Mouse (Mus musculus): ENCODE measurements around the gene Col13a1. TPM values are rescaled to one million over a fixed set of nuclear protein-coding genes. Genes with fewer than 3 reads are reported as not detected.

Gene Col13a1
- total and polyA plus RNA-seq, 2 experiments = 0.73 to 3.1 TPM

- DNase-seq (ENCODE audit: extremely low read depth, low read depth, low spot score) = no peak
- TF ChIP-seq CTCF (IDR thresholded peaks at IDR 0.05; ENCODE audit: low read depth, low read length) (no peak), POLR2A (IDR thresholded peaks at IDR 0.05; ENCODE audit: extremely low read depth, insufficient read depth, low read length) (no peak)
- no peaks in the 10 kb centered on the region for H3K4me1 ChIP-seq (ENCODE audit: control insufficient read depth, insufficient read depth, low read length)
- no peaks in the 10 kb centered on the region for H3K36me3 ChIP-seq (ENCODE audit: control insufficient read depth, insufficient read depth, low read length)
- no peak overlapping the region for H3K4me3 ChIP-seq (ENCODE audit: insufficient read depth, low read depth, low read length)
- H3K9ac ChIP-seq (ENCODE audit: low read depth, low read length) = no peak overlapping the region
- no peak overlapping the region for H3K27ac ChIP-seq (replicated peaks; ENCODE audit: insufficient read depth, low read depth, low read length)
- 92% methylated on average over 10 of the region's 10 CpGs for WGBS
- H3K27me3 ChIP-seq (ENCODE audit: control insufficient read depth, insufficient read depth, low read length) = no peaks in the 10 kb centered on the region
- H3K79me2 ChIP-seq (ENCODE audit: control insufficient read depth, insufficient read depth, low read length) = no peaks in the 10 kb centered on the region
These were observed 88.6 kb downstream of the Col13a1 start for GRCm38 (mm10) chr10:61890294-61890693.

DNA sequence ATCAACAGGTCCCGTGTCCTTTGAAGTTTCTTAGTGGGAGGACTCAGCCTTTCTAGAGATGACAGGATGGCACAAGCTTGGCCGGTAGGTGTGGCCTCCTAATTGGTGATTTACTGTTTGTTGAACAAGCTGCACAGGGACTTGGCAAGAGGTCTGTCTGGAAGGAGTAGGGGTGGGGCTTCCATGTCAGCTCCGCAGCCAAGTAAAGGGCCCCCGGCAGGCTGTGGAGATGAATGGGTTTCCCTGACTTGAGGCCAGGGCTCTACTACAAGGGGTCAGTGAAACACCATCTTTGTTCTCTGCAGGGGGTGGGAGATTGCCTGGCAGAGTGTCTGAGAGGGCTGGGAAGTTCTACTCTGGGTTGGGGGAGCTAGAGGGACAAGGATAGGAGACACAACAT lies 99.5 kb downstream of the Col13a1 start:
- H3K79me2 ChIP-seq (ENCODE audit: control insufficient read depth, insufficient read depth, low read length) = no peaks in the 10 kb centered on the region
- H3K27ac ChIP-seq (replicated peaks; ENCODE audit: insufficient read depth, low read depth, low read length) = no peak overlapping the region
- no peaks in the 10 kb centered on the region for H3K27me3 ChIP-seq (ENCODE audit: control insufficient read depth, insufficient read depth, low read length)
- 28% methylated on average over 4 of the region's 4 CpGs for WGBS
- no peak for DNase-seq (ENCODE audit: extremely low read depth, low read depth, low spot score)
- H3K4me1 ChIP-seq (ENCODE audit: control insufficient read depth, insufficient read depth, low read length) = no peaks in the 10 kb centered on the region
- no peak overlapping the region for H3K9ac ChIP-seq (ENCODE audit: low read depth, low read length)
- no peak overlapping the region for H3K4me3 ChIP-seq (ENCODE audit: insufficient read depth, low read depth, low read length)
- no peaks in the 10 kb centered on the region for H3K36me3 ChIP-seq (ENCODE audit: control insufficient read depth, insufficient read depth, low read length)
- no peak for TF ChIP-seq CTCF (IDR thresholded peaks at IDR 0.05; ENCODE audit: low read depth, low read length)
- no peak for TF ChIP-seq POLR2A (IDR thresholded peaks at IDR 0.05; ENCODE audit: extremely low read depth, insufficient read depth, low read length)

GRCm38 (mm10) chr10:61877787-61878186 lies 101.1 kb downstream of the Col13a1 start:
- Histone ChIP-seq H3K4me3 (ENCODE audit: insufficient read depth, low read depth, low read length) (no peak overlapping the region), H3K4me1 (ENCODE audit: control insufficient read depth, insufficient read depth, low read length) (no peaks in the 10 kb centered on the region), H3K36me3 (ENCODE audit: control insufficient read depth, insufficient read depth, low read length) (no peaks in the 10 kb centered on the region), H3K27me3 (ENCODE audit: control insufficient read depth, insufficient read depth, low read length) (no peaks in the 10 kb centered on the region), H3K79me2 (ENCODE audit: control insufficient read depth, insufficient read depth, low read length) (no peaks in the 10 kb centered on the region), H3K9ac (ENCODE audit: low read depth, low read length) (no peak overlapping the region), H3K27ac (replicated peaks; ENCODE audit: insufficient read depth, low read depth, low read length) (no peak overlapping the region)
- DNase-seq (ENCODE audit: extremely low read depth, low read depth, low spot score) = peak; percentile 1
- 3% methylated on average over 6 of the region's 6 CpGs for WGBS
- peak; percentile 84 for TF ChIP-seq CTCF (IDR thresholded peaks at IDR 0.05; ENCODE audit: low read depth, low read length)
- TF ChIP-seq POLR2A (IDR thresholded peaks at IDR 0.05; ENCODE audit: extremely low read depth, insufficient read depth, low read length) = no peak

DNA sequence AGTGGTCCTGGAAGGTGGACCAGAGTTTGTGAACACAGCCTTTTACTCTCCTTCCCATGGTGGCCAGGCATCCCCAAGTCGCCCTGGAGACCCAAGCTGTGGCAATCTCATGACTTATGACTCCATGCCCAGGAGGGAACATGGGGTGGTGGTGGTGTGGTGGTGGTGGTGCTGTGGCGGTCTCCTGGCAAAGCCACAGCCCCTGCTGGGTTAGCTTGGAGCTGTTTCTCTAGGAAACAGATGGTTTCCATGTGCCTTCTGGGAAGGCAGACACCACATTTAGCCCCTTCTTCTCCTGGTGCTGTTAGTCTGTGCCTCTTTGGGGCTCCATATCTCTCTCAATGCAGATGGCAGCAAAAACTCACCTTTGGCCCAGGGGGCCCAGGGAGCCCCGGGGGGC lies 109.1 kb downstream of the Col13a1 start:
- TF ChIP-seq POLR2A (IDR thresholded peaks at IDR 0.05; ENCODE audit: extremely low read depth, insufficient read depth, low read length) (no peak), CTCF (IDR thresholded peaks at IDR 0.05; ENCODE audit: low read depth, low read length) (no peak)
- Histone ChIP-seq H3K36me3 (ENCODE audit: control insufficient read depth, insufficient read depth, low read length) (no peaks in the 10 kb centered on the region), H3K27ac (replicated peaks; ENCODE audit: insufficient read depth, low read depth, low read length) (no peak overlapping the region), H3K79me2 (ENCODE audit: control insufficient read depth, insufficient read depth, low read length) (no peaks in the 10 kb centered on the region), H3K27me3 (ENCODE audit: control insufficient read depth, insufficient read depth, low read length) (no peaks in the 10 kb centered on the region), H3K9ac (ENCODE audit: low read depth, low read length) (no peak overlapping the region), H3K4me3 (ENCODE audit: insufficient read depth, low read depth, low read length) (no peak overlapping the region), H3K4me1 (ENCODE audit: control insufficient read depth, insufficient read depth, low read length) (no peaks in the 10 kb centered on the region)
- WGBS = 78% methylated on average over 3 of the region's 3 CpGs
- DNase-seq (ENCODE audit: extremely low read depth, low read depth, low spot score) = no peak

DNA sequence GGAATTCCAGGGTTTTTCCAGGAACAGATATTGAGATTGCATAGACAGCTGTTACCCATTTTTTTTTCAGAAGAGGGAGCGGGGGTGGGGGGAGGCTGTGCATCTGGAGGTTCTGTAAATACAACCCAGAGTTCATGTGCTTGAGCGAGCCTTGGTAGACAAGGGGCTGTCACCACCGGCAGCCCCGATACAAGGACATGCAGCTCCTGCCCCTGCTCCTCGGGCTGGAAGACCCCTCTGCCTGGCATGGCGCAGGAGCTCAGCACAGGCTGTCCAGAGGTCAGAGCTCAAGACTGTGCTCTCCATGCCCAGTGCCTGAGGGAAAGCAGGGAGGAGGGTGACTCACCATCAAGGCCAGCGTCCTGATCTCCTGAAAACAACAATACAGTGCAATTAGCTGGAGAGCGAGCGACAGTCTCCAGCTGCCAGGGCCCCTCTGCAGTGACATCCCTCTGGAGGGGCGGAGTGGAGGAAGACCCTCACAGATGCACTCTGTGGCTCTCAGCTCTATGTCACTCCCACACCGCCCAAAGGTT lies 112.8 kb downstream of the Col13a1 start:
- H3K4me1 ChIP-seq (ENCODE audit: control insufficient read depth, insufficient read depth, low read length) = no peaks in the 10 kb centered on the region
- H3K4me3 ChIP-seq (ENCODE audit: insufficient read depth, low read depth, low read length) = no peak overlapping the region
- H3K9ac ChIP-seq (ENCODE audit: low read depth, low read length) = no peak overlapping the region
- no peak overlapping the region for H3K27ac ChIP-seq (replicated peaks; ENCODE audit: insufficient read depth, low read depth, low read length)
- WGBS = 66% methylated on average over 11 of the region's 11 CpGs
- H3K27me3 ChIP-seq (ENCODE audit: control insufficient read depth, insufficient read depth, low read length) = no peaks in the 10 kb centered on the region
- TF ChIP-seq POLR2A (IDR thresholded peaks at IDR 0.05; ENCODE audit: extremely low read depth, insufficient read depth, low read length) (no peak), CTCF (IDR thresholded peaks at IDR 0.05; ENCODE audit: low read depth, low read length) (no peak)
- H3K36me3 ChIP-seq (ENCODE audit: control insufficient read depth, insufficient read depth, low read length) = no peaks in the 10 kb centered on the region
- no peaks in the 10 kb centered on the region for H3K79me2 ChIP-seq (ENCODE audit: control insufficient read depth, insufficient read depth, low read length)
- DNase-seq (ENCODE audit: extremely low read depth, low read depth, low spot score) = peak; percentile 1

DNA sequence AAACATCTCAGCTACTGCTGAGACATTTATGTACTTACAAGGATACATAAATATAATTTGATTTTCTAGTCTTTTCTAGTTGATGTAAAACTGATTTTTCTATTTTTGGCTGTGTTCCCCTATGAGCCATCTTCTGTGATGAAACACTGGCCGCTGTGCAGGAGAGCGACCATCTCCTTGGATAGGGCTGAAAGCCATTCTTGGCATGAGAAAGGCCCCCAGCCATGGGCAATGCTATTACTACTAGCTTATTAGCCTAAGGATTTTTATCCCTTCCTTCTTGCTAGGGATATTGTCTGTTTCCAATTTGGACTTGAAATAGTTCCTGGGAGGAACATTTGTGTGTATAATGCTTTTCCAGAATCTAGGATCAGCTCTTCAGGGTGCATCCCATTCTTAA lies 119.5 kb downstream of the Col13a1 start:
- TF ChIP-seq POLR2A (IDR thresholded peaks at IDR 0.05; ENCODE audit: extremely low read depth, insufficient read depth, low read length) = no peak
- no peak for TF ChIP-seq CTCF (IDR thresholded peaks at IDR 0.05; ENCODE audit: low read depth, low read length)
- WGBS = 90% methylated on average over 2 of the region's 2 CpGs
- DNase-seq (ENCODE audit: extremely low read depth, low read depth, low spot score) = no peak
- H3K9ac ChIP-seq (ENCODE audit: low read depth, low read length) = no peak overlapping the region
- H3K79me2 ChIP-seq (ENCODE audit: control insufficient read depth, insufficient read depth, low read length) = no peaks in the 10 kb centered on the region
- H3K27ac ChIP-seq (replicated peaks; ENCODE audit: insufficient read depth, low read depth, low read length) = no peak overlapping the region
- H3K27me3 ChIP-seq (ENCODE audit: control insufficient read depth, insufficient read depth, low read length) = no peaks in the 10 kb centered on the region
- no peak overlapping the region for H3K4me3 ChIP-seq (ENCODE audit: insufficient read depth, low read depth, low read length)
- no peaks in the 10 kb centered on the region for H3K4me1 ChIP-seq (ENCODE audit: control insufficient read depth, insufficient read depth, low read length)
- H3K36me3 ChIP-seq (ENCODE audit: control insufficient read depth, insufficient read depth, low read length) = no peaks in the 10 kb centered on the region

Data from liver, adult 2 months (tissue).